Mouse (Mus musculus): ENCODE data around the gene Utrn.

The Utrn gene

DNA sequence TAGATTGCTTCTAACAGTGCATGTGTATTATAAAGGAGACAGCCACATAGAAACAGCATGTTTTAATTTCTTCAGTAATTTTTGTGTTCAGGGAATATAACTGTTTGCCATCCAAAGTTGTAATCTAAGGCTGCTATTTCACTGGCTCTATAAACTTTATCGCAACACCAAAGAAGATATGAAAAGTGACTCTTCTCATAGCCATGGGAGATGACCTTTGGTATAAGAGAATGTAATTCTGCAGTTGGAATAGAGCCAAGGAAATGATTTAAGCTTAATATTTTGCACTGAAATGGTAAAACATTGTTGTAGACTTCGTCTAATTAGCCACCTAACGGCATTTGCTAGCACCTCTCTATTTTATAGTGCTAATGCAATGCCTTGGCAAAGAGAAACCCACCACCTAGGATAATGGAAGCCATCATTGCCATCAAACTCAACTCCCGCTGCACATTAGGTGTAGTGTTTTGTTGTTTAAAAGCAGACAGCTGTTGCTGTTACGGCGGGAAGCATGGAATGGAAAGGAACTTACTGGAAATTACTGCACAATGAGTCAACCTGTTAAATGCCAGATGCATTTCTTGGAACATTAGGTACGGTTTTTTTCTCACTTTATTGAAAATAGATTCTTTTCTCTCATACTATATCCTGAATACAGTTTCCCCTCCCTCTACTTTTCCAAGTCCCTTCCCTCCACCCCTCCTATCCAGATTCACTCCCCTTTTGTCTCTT lies 445.0 kb downstream of the Utrn start:
- no peak for DNase-seq (ENCODE audit: low read depth)

DNA sequence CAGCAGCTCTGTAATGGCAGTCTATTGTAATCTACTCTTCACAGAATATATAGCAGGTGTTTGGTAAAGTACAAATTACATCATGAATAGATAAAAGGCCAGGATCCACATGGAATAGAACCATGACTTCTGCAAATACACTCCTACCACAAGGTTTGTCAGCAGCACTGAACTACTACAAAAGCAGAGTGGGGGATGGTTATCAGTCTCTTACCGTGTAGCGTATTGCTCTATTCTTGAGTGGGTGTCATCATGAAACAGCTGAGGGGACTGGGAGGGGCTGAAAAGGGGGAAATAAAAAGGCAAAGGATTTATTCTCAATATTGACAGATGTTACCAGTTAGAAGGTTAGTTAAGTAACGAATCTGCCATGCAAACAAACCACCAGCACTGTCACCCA lies 454.2 kb downstream of the Utrn start:
- DNase-seq (ENCODE audit: low read depth) = no peak

DNA sequence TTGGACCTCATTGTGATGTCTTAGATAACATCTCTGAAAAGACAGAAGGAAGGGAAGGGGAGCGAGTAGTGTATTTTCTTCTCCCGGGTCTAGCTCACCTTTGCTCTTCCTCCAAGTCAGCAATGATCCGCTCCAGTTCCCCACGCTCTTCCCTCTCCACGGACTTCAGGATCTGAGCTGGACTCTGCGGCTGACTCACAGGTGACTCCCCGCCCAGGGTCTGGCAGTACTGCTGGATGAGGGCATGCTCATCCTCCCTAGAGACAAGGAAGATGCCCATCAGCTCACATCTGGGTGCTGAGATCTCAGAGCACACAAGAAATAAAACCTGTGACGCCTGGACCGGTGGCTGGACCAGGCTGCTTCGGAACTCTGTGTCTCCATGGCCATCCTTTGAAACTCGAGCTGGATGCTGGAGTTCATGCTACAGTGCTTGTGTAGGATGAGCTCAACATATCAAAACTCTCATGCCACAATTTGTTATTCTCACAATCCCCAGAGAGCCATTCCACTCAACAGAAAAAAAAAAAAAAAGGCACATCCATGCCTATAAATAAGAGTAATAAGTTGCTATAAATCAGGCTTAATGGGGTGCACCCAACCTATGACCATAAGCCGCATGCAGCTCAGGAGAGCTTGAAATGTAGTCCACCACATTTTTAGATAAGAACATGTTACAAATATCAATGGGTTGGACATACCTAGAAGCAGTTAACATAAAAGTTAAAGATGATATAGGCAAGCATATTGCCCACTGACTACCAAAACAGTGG lies 462.6 kb downstream of the Utrn start:
- no peak for DNase-seq (ENCODE audit: low read depth)

DNA sequence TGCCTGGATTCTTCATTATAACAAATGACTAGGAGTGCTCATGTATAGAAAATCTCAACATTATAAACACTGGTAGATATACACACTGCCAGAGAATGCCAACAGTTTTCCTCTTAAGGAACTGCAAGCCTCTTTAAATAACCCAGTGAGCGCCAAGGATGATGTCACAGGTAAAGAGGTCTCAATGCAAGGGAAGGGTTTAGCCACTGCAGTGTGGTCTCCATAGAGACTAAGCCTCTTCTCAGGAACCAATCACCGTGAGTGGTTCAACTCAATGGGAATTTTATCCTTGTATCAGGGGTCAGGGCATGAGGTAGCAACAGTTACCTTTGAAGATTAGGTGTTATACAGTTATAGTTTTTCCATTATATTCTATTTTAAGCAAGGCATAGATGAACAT lies 469.7 kb downstream of the Utrn start:
- no peak for DNase-seq (ENCODE audit: low read depth)

DNA sequence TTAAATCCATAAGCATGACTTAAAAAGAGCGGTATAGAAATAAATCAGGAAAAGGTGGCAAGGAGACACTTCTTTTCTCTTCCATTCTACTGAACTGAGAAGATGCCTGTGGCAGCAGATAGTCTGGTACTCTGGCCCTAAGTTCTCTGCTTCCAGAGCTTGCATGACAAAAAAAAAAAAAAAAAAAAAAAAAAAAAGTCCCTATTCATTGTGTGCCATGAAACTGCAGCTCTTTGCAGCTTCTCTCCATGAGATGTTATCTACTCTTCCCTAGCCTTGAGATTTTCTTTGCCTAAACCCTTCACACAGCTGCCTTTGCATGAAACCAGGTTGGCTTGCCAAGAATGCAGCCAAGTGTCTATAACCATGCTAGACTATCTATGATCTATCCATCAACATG lies 489.0 kb downstream of the Utrn start:
- no peak for DNase-seq (ENCODE audit: low read depth)

DNA sequence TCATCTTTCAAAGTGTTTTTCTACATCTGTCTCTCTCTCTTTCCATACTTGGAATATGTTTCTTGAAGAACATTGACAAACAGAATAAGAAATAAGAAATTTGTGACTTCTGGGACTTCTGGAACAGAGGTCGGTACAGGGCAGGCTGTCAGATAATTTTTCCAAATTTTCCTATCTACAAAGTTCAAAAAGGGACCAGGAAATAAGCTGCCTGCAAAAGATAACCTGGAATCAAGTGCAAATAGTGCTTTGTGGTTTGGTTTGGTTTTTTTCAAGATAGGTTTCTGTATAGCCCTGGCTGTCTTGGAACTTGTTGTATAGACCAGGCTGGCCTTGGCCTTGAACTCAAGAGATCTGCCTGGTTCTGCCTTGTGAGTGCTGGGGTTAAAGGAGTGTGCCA lies 490.0 kb downstream of the Utrn start:
- DNase-seq (ENCODE audit: low read depth) = no peak

DNA sequence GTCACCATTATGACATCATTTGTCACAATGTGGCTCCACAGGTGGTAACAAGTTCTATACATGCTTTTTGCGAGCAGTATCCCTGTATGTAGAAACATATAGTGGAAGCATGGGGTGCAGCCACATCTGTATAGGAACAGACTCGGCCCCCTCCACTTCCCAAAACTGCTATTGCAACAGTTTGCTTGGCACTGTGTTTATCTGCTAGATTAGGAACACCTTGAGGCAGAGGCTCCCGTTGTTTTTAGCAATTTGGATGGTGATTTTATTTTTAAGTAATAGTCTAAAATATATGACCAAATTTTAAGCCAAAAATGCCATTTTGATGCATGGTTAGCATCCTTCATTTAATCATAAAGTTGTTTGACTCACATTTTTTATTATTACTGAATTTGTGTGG lies 491.4 kb downstream of the Utrn start:
- no peak for DNase-seq (ENCODE audit: low read depth)

DNA sequence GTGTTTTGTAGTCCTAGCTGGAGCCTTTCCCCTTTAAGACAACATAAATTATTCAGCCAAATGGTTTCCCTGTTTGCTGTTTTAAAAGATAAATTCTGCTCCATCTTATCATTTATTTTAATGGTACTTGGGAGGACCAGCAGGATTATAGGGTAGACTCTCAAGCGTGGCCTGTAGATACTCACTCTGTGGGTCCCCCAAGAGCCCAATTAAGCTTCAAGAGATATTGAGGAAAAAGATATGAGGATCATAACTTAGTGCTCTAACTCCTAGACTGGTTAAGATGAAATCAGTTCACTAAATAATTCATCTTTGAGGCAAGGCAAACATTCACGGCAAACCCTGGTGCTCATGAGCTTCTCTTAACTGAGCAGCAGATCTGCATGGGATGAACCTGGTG lies 493.1 kb downstream of the Utrn start:
- no peak for DNase-seq (ENCODE audit: low read depth)

DNA sequence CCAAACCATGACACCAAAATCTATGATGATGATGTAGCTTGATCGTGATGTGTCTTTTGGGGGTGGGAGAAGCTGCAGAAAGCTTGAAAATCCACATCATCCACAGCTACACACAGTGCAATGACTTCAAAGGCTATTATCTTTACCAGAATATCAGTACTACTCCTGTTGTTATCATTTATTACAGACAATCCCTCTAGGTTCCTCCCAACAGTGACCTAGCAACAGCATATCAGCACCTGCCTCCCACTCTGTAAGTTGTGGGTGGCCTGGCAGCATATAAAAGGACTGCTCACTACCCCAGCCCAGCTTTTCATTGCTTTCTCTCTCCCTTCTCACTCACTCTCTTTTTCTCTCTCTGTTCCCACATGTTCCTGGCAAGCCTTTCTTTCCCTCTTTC lies 494.4 kb downstream of the Utrn start:
- no peak for DNase-seq (ENCODE audit: low read depth)

DNA sequence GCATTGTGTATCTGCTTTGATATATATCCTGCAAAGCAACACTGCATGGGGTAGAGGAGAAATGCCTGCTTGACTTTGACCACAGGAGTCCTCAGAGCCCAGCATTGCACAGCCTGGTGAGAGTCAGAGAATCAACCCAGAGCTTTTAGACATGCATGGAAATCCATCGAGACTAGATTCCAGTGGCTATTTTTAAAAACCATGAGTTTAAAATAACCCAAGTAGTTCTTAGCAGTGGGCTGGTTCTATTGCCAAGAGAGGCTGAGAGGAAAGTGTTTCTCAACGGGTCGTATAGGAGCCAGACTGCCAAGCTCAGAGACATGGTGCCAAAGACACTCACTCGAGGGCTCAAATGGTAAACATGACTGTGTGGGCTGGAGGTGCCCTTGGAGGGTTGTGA lies 514.6 kb downstream of the Utrn start:
- DNase-seq (ENCODE audit: low read depth) = no peak

DNA sequence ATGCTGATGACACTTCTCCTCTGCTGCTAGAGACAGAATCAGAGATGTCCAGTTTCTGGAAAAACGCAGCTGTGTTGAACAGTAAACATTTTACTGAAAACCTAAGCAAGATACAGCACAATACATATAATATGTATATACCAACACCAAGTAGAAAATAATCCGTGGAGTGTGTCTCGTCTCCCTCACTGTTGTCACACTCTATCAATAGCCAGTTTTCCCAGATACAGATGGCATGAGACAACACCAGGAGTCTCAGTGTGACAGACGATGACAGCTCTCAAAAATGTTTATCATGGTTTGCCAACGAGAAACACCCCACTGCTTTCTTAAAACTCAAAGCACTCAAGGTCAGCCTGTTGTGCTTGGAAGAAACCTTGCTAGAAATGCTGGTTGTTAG lies 515.1 kb downstream of the Utrn start:
- DNase-seq (ENCODE audit: low read depth) = no peak

DNA sequence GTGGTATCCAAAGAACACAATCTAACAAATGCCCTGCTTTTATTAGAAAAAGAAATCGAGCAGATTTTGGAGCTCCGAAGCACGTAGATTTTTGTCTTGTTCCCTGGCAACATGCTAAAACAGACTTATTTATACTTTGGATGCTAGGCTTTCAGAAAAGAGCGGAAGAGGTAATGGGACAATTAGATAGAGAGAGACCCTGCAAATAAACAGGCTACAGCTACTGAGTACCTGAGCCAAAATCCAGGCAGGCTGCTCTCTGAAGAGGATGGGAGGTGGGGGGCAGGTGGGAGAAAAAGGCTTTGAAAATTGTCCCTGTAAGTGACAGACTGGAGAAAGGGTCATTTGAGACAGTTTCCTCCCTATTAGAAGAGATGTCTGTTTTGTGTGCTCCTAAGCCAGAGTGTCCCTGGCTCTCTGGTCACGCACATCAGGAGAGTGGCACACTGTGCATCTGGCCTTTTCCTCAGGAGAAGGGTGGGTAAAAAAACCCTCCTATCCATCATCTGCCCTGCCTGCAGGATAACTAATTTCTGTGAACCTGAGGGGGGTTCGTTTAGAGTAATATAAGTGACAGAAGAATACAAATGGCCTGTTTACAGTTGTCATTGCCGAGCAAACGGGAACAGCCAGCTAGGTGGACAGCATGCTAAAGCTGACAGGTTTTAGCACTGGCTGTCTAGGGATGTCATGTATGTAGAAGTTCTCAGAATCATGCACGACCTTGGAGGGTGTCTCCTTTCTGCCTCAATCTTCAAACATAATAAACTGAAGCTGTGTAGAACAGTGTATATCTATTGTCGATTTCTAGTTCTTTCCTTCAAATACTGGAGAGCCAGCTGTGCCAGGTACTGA lies 529.2 kb downstream of the Utrn start:
- DNase-seq (ENCODE audit: low read depth) = no peak

DNA sequence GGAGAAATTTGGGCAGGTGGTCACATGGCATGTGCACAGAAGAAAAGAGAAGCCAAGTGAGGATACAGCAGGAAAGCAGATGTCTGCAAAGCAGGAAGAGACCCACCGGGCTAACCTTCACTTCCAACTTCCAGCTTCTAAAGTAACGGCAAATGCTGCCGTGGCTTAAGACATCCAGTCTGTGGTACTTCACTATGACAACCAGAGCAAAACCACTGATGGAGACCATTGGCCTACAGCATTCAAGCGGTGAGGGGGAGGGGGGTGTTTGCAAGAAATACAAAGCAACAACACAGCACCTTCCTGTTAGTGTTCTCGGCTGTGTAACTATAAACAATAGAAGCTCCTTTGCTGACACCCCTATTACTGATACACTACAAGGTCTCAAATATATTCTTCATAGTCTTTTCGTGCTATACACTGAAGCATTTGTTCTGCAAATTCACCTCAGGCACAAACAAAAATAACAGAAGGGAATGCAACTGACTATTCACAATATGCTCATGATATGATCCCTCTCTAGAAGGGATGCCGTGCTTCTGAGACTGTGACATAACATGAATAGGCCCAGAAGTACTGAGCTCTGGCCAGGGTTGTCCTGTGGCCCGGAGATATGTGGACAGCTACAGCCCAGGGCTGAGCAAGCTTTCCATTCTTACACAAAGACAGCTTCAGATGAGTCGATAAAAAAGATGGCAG lies 530.0 kb downstream of the Utrn start:
- no peak for DNase-seq (ENCODE audit: low read depth)

Measured in naive thymus-derived CD4-positive, alpha-beta T cell, adult 2 months (primary cell).